Mouse (Mus musculus): ENCODE measurements around the gene Acr.

Gene Acr

DNA sequence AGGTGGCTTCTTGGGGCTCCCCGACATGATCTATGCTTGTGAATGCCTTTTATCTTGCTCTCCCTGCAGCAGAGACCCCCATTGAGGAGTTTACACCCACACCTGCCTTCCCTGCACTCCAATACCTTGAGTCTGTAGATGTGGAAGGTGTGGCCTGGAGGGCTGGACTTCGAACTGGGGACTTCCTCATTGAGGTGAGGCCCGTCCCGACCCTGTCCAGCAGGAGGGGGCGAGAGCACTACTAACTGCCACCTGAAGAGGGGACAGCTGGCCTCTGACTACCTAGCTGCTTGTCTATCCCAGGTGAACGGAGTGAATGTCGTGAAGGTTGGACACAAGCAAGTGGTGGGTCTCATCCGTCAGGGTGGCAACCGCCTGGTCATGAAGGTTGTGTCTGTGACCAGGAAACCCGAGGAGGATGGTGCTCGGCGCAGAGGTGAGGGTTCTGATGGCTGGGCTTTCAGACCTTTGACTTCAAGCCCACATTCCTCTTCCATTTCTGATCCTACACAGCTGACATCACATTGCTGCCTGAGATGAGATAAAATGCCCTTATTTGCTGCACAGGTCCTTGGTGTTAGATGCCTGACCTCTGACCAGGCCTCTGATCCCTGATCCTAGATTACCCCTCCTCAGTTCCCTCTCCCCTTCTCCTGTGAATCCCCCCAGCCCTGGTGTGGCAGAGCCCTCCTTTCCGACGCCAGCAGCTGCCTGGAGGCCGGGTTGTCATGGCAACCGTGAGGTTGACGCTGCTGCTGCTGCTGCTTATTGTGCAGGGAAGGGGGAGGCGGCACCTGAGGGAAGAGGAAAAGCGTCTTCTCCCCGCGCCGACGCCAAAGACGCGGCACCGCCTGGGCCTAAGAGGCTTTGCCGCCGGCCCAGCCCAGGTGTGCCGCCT is 35.9 kb upstream of the Acr start:
- no peak for TF ChIP-seq GATA4 (IDR thresholded peaks at IDR 0.05; ENCODE audit: insufficient replicate concordance, low read length)

DNA sequence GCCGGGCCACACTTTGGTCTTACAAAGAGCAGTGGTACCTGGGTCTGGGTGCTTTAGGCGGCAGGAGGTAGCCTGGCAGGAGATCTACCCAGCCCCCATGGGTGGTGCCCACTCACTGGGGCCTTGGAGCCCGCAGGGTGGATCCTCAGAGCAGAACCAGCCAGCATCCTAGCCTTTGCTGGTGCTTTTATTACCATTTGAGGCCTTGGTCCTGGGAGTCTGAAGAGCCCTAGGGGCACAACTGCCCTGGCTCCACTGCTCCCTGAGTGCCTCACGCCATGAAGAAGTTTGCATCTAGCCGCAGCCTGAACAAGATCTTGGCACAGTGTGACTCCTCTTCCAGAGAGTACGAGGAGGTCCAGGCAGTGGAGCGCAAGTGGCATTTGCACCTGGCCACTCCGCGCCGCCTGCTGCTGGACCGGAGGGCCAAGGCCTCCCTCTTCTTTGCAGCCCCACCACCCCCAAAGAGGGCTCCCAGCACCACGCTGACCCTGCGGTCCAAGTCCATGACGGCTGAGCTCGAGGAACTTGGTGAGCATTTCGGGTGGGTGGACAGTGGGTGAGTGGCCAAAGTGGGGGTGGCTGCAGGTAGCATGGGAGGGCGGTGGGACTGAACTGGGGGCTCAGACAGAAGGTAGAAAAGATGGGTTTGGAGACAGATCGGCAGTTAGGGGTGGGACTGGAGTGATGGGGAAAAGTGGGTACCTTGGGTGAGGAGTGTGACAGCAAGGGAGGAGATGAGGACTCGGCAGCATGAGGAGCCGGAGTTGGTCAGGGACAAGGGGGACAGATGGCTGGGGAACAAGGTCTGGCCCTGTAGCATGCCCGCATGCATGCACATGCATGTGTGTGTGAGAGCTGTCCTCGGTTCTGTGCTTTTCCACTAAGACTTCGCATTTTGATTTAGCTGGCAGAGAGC is 34.9 kb upstream of the Acr start:
- no peak for TF ChIP-seq GATA4 (IDR thresholded peaks at IDR 0.05; ENCODE audit: insufficient replicate concordance, low read length)

GRCm38 (mm10) chr15:89533843-89534207 is 34.3 kb upstream of the Acr start:
- no peak for TF ChIP-seq GATA4 (IDR thresholded peaks at IDR 0.05; ENCODE audit: insufficient replicate concordance, low read length)

GRCm38 (mm10) chr15:89544171-89544570 is 24.0 kb upstream of the Acr start:
- TF ChIP-seq GATA4 (IDR thresholded peaks at IDR 0.05; ENCODE audit: insufficient replicate concordance, low read length) = no peak

DNA sequence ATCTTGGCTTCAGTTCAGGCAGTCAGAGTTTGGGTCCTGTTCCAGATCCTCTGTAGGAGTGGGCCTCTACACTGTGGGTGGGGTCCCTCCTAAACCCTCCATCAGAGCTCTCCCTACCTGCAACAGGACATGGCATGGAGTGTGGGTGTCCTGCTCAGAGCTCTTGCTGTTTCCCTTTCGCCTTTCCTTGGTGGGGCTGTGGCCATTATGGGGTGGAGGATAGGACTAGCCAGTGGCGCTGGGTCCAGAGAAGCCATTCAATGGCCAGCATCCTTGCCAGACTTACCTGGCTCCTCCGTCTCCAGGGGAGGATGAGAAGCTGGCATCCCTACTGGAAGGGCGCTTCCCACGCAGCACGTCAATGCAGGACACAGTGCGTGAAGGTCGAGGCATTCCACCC is 20.8 kb upstream of the Acr start:
- TF ChIP-seq GATA4 (IDR thresholded peaks at IDR 0.05; ENCODE audit: insufficient replicate concordance, low read length) = no peak

- no peak for TF ChIP-seq GATA4 (IDR thresholded peaks at IDR 0.05; ENCODE audit: insufficient replicate concordance, low read length)
These were observed 20.1 kb upstream of the Acr start for GRCm38 (mm10) chr15:89547824-89548601.

- TF ChIP-seq GATA4 (IDR thresholded peaks at IDR 0.05; ENCODE audit: insufficient replicate concordance, low read length) = no peak
These were observed 19.3 kb upstream of the Acr start for GRCm38 (mm10) chr15:89548837-89549236.

DNA sequence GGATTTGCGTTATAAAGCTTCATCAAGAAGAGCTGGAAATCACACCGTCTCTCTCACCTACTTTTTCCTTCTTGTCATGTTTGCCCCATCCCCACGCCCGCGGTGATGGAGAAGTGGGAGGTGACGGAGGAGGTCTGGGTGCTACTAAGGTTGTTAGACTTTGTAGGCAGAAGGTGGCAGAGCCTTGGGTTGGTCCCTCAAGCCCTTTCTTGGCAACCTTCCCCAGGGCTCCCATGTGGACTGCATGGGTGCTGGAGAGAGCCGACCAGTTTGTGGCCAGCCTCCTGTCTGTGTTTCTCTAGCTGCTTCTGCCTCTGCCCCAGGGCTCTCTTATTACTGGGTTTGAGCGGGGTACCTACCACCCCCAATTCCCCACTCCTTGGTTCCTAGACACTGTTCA is 17.6 kb upstream of the Acr start:
- no peak for TF ChIP-seq GATA4 (IDR thresholded peaks at IDR 0.05; ENCODE audit: insufficient replicate concordance, low read length)

- TF ChIP-seq GATA4 (IDR thresholded peaks at IDR 0.05; ENCODE audit: insufficient replicate concordance, low read length) = no peak
These were observed 16.4 kb upstream of the Acr start for GRCm38 (mm10) chr15:89551733-89552132.

- TF ChIP-seq GATA4 (IDR thresholded peaks at IDR 0.05; ENCODE audit: insufficient replicate concordance, low read length) = no peak
These were observed 12.5 kb upstream of the Acr start for GRCm38 (mm10) chr15:89555591-89555990.

GRCm38 (mm10) chr15:89556401-89557178 is 11.5 kb upstream of the Acr start:
- no peak for TF ChIP-seq GATA4 (IDR thresholded peaks at IDR 0.05; ENCODE audit: insufficient replicate concordance, low read length)

- no peak for TF ChIP-seq GATA4 (IDR thresholded peaks at IDR 0.05; ENCODE audit: insufficient replicate concordance, low read length)
These were observed 10.7 kb upstream of the Acr start for GRCm38 (mm10) chr15:89557179-89557995.

GRCm38 (mm10) chr15:89557996-89558390 is 10.1 kb upstream of the Acr start:
- TF ChIP-seq GATA4 (IDR thresholded peaks at IDR 0.05; ENCODE audit: insufficient replicate concordance, low read length) = no peak
